Mouse (Mus musculus): ENCODE data around the gene Tmem88b. TPM values are rescaled to one million over a fixed set of nuclear protein-coding genes. Genes with fewer than 3 reads are reported as not detected.

The Tmem88b gene
- polyA plus RNA-seq, 1 experiment from 2014 or later, result 0.49 TPM

GRCm38 (mm10) chr4:155733267-155733666, 52.4 kb downstream of the Tmem88b start:
- H3K27ac ChIP-seq, result peak overlapping the region; percentile 96; the same call in 1 of the 2 replicates

More at GRCm38 (mm10) chr4:155733267-155733666, 52.4 kb downstream of the Tmem88b start:
- no peak overlapping the region for H3K4me3 ChIP-seq
- no peak overlapping the region for H3K9ac ChIP-seq
- peak overlapping the region; percentile 96; the same call in 1 of the 2 replicates for H3K4me2 ChIP-seq
- ATAC-seq (ENCODE audit: low FRiP score), result no peak
- no peaks in the 10 kb centered on the region for H3K27me3 ChIP-seq
- peaks cover 21% of the 10 kb centered on the region for H3K36me3 ChIP-seq
- peaks cover 41% of the 10 kb centered on the region for H3K4me1 ChIP-seq (replicated peaks)
- H3K9me3 ChIP-seq, result no peaks in the 10 kb centered on the region
- WGBS, result 86% methylated on average over 10 of the region's 10 CpGs

Small RNA genes lying within 50 kb of the gene (microRNA-seq; reads per million reads assigned to microRNA genes)
- not detected for gene Gm27743

Other genes starting within 250 kb of the Tmem88b start
- 82.5 and 84.5 TPM in 2 replicates for gene Nadk, start 223.5 kb downstream of the Tmem88b start, polyA plus RNA-seq (2015; fragmentation: Nextera tagmentation; extraction: Ambion mirVana)
- gene Slc35e2, start 184.5 kb downstream of the Tmem88b start, polyA plus RNA-seq (2015; fragmentation: Nextera tagmentation; extraction: Ambion mirVana), result 15.1 and 15.9 TPM in 2 replicates
- 65.2 and 65.8 TPM in 2 replicates for gene Cdk11b, start 161.0 kb downstream of the Tmem88b start, polyA plus RNA-seq (2015; fragmentation: Nextera tagmentation; extraction: Ambion mirVana)
- not detected in 2 replicates for gene Gm10563, start 140.5 kb downstream of the Tmem88b start, polyA plus RNA-seq (2015; fragmentation: Nextera tagmentation; extraction: Ambion mirVana)
- gene Mmp23, start 132.5 kb downstream of the Tmem88b start, polyA plus RNA-seq (2015; fragmentation: Nextera tagmentation; extraction: Ambion mirVana), result 3.9 and 4.5 TPM in 2 replicates
- gene Mib2, start 116.7 kb downstream of the Tmem88b start, polyA plus RNA-seq (2015; fragmentation: Nextera tagmentation; extraction: Ambion mirVana), result 39.4 and 40.3 TPM in 2 replicates
- 7.5 and 7.9 TPM in 2 replicates for gene Fndc10, start 91.5 kb downstream of the Tmem88b start, polyA plus RNA-seq (2015; fragmentation: Nextera tagmentation; extraction: Ambion mirVana)
- 171 and 177 TPM in 2 replicates for gene Ssu72, start 81.1 kb downstream of the Tmem88b start, polyA plus RNA-seq (2015; fragmentation: Nextera tagmentation; extraction: Ambion mirVana)
- 11.6 and 12.0 TPM in 2 replicates for gene Tmem240, start 51.1 kb downstream of the Tmem88b start, polyA plus RNA-seq (2015; fragmentation: Nextera tagmentation; extraction: Ambion mirVana)
- 78.1 and 82.3 TPM in 2 replicates for gene Atad3a, start 24.8 kb downstream of the Tmem88b start, polyA plus RNA-seq (2015; fragmentation: Nextera tagmentation; extraction: Ambion mirVana)
- gene Vwa1, start 11.2 kb downstream of the Tmem88b start, polyA plus RNA-seq (2015; fragmentation: Nextera tagmentation; extraction: Ambion mirVana), result 23.2 and 24.4 TPM in 2 replicates
- not detected in 2 replicates for gene Ankrd65, start 4.6 kb upstream of the Tmem88b start, polyA plus RNA-seq (2015; fragmentation: Nextera tagmentation; extraction: Ambion mirVana)
- gene Mrpl20, start 17.0 kb upstream of the Tmem88b start, polyA plus RNA-seq (2015; fragmentation: Nextera tagmentation; extraction: Ambion mirVana), result 253 and 261 TPM in 2 replicates
- 171 and 173 TPM in 2 replicates for gene Ccnl2, start 26.6 kb upstream of the Tmem88b start, polyA plus RNA-seq (2015; fragmentation: Nextera tagmentation; extraction: Ambion mirVana)
- gene Aurkaip1, start 45.4 kb upstream of the Tmem88b start, polyA plus RNA-seq (2015; fragmentation: Nextera tagmentation; extraction: Ambion mirVana), result 142 and 148 TPM in 2 replicates
- 30.8 and 34.4 TPM in 2 replicates for gene Mxra8, start 53.8 kb upstream of the Tmem88b start, polyA plus RNA-seq (2015; fragmentation: Nextera tagmentation; extraction: Ambion mirVana)
- 7.8 and 8.5 TPM in 2 replicates for gene Dvl1, start 61.5 kb upstream of the Tmem88b start, polyA plus RNA-seq (2015; fragmentation: Nextera tagmentation; extraction: Ambion mirVana)
- 0.47 and 0.57 TPM in 2 replicates for gene Tas1r3, start 77.5 kb upstream of the Tmem88b start, polyA plus RNA-seq (2015; fragmentation: Nextera tagmentation; extraction: Ambion mirVana)
- 23.3 and 24.1 TPM in 2 replicates for gene Cptp, start 83.6 kb upstream of the Tmem88b start, polyA plus RNA-seq (2015; fragmentation: Nextera tagmentation; extraction: Ambion mirVana)
- 74.8 and 79.2 TPM in 2 replicates for gene Ints11, start 83.7 kb upstream of the Tmem88b start, polyA plus RNA-seq (2015; fragmentation: Nextera tagmentation; extraction: Ambion mirVana)
- gene Pusl1, start 105.9 kb upstream of the Tmem88b start, polyA plus RNA-seq (2015; fragmentation: Nextera tagmentation; extraction: Ambion mirVana), result 52.6 and 54.8 TPM in 2 replicates
- gene Acap3, start 105.9 kb upstream of the Tmem88b start, polyA plus RNA-seq (2015; fragmentation: Nextera tagmentation; extraction: Ambion mirVana), result 71.0 and 77.0 TPM in 2 replicates
- 123 and 127 TPM in 2 replicates for gene Ube2j2, start 158.0 kb upstream of the Tmem88b start, polyA plus RNA-seq (2015; fragmentation: Nextera tagmentation; extraction: Ambion mirVana)
- 9.2 and 12.3 TPM in 2 replicates for gene C1qtnf12, start 176.4 kb upstream of the Tmem88b start, polyA plus RNA-seq (2015; fragmentation: Nextera tagmentation; extraction: Ambion mirVana)
- gene B3galt6, start 206.8 kb upstream of the Tmem88b start, polyA plus RNA-seq (2015; fragmentation: Nextera tagmentation; extraction: Ambion mirVana), result 26.6 and 27.6 TPM in 2 replicates
- 126 and 127 TPM in 2 replicates for gene Sdf4, start 207.0 kb upstream of the Tmem88b start, polyA plus RNA-seq (2015; fragmentation: Nextera tagmentation; extraction: Ambion mirVana)
- gene Tnfrsf4, start 228.0 kb upstream of the Tmem88b start, polyA plus RNA-seq (2015; fragmentation: Nextera tagmentation; extraction: Ambion mirVana), result 0.55 and 1.0 TPM in 2 replicates
- 2.3 and 2.9 TPM in 2 replicates for gene Tnfrsf18, start 240.3 kb upstream of the Tmem88b start, polyA plus RNA-seq (2015; fragmentation: Nextera tagmentation; extraction: Ambion mirVana)